8 mouse cellular contexts compared by ENCODE assay signal in genomic region chr3:51342152-51342551, GRCm38 (mm10). TPM values are rescaled to one million over a fixed set of nuclear protein-coding genes. Genes with fewer than 3 reads are reported as not detected.
DNase-seq lines count a peak whose midpoint lies in the region; ATAC-seq and TF ChIP-seq lines count a peak whose summit lies in the region.

No protein-coding gene starts in this region.

- peak overlapping the region; percentile 69 for H3K27ac ChIP-seq in left cerebral cortex, adult 2 months
- H3K27ac ChIP-seq in embryonic facial prominence, embryonic 10.5 days (replicated peaks): peak overlapping the region; percentile 98
- peak overlapping the region; percentile 97 for H3K27ac ChIP-seq in intestine, embryonic 15.5 days
- H3K27ac ChIP-seq in neural tube, embryonic 13.5 days (replicated peaks): peak overlapping the region; percentile 100

- intact Hi-C loops in left cerebral cortex, adult 2 months (cut with DNase I): no loop called here

- H3K9me3 ChIP-seq in embryonic facial prominence, embryonic 10.5 days: no peaks in the 10 kb centered on the region
- no peaks in the 10 kb centered on the region for H3K9me3 ChIP-seq in intestine, embryonic 15.5 days
- H3K9me3 ChIP-seq in neural tube, embryonic 13.5 days: no peaks in the 10 kb centered on the region

- 12% methylated on average over 9 of the region's 9 CpGs for WGBS in embryonic facial prominence, embryonic 10.5 days
- 6% methylated on average over 9 of the region's 9 CpGs for WGBS in intestine, embryonic 15.5 days
- WGBS in neural tube, embryonic 13.5 days: 8% methylated on average over 9 of the region's 9 CpGs

- H3K4me1 ChIP-seq in embryonic facial prominence, embryonic 10.5 days: 0 out of 2 replicates have a peak, but pooled peaks cover 9% of the 10 kb centered on the region
- H3K4me1 ChIP-seq in intestine, embryonic 15.5 days (replicated peaks): no peaks in the 10 kb centered on the region
- H3K4me1 ChIP-seq in neural tube, embryonic 13.5 days (replicated peaks): peaks cover 14% of the 10 kb centered on the region

- TF ChIP-seq CTCF in left cerebral cortex, adult 2 months (IDR thresholded peaks at IDR 0.05): no peak

- H3K27me3 ChIP-seq in embryonic facial prominence, embryonic 10.5 days (replicated peaks; ENCODE audit: low read depth, poor library complexity, severe bottlenecking): no peaks in the 10 kb centered on the region
- H3K27me3 ChIP-seq in intestine, embryonic 15.5 days (replicated peaks): no peaks in the 10 kb centered on the region
- no peaks in the 10 kb centered on the region for H3K27me3 ChIP-seq in neural tube, embryonic 13.5 days

- H3K4me3 ChIP-seq in left cerebral cortex, adult 2 months: peak overlapping the region; percentile 95
- H3K4me3 ChIP-seq in embryonic facial prominence, embryonic 10.5 days: peak overlapping the region; percentile 99
- peak overlapping the region; percentile 93 for H3K4me3 ChIP-seq in intestine, embryonic 15.5 days (replicated peaks)
- peak overlapping the region; percentile 87 for H3K4me3 ChIP-seq in neural tube, embryonic 13.5 days

- peak overlapping the region; percentile 86 for H3K9ac ChIP-seq in intestine, embryonic 15.5 days
- H3K9ac ChIP-seq in neural tube, embryonic 13.5 days: peak overlapping the region; percentile 89

- H3K4me2 ChIP-seq in intestine, embryonic 15.5 days (replicated peaks): peak overlapping the region; percentile 94
- peak overlapping the region; percentile 80 for H3K4me2 ChIP-seq in neural tube, embryonic 13.5 days

- DNase-seq in left cerebral cortex, adult 2 months (ENCODE audit: extremely low spot score in 1 of 2, low spot score in 2 of 2): no peak
- DNase-seq in left cerebral cortex, adult 11 months (ENCODE audit: low spot score): no peak
- DNase-seq in embryonic facial prominence, embryonic 10.5 days (ENCODE audit: low spot score): no peak
- no peak for DNase-seq in yolk sac, embryonic 10.5 days (ENCODE audit: low spot score)
- DNase-seq in T-cell, adult 2 months (ENCODE audit: low spot score): no peak
- DNase-seq in embryo, embryonic 11 days: no peak

- ATAC-seq in intestine, embryonic 15.5 days: no peak
- ATAC-seq in neural tube, embryonic 13.5 days (ENCODE audit: low read depth): no peak

- H3K36me3 ChIP-seq in embryonic facial prominence, embryonic 10.5 days (replicated peaks): no peaks in the 10 kb centered on the region
- H3K36me3 ChIP-seq in intestine, embryonic 15.5 days: no peaks in the 10 kb centered on the region
- no peaks in the 10 kb centered on the region for H3K36me3 ChIP-seq in neural tube, embryonic 13.5 days

RNA-seq across cellular contexts. Expression of gene Elf2, which starts 1.7 kb away (rescaled TPM):
- 10 to 100 TPM; 48.5 to 51.8 TPM for total RNA-seq in left cerebral cortex, adult 2 months (2021)
- polyA plus RNA-seq in embryonic facial prominence, embryonic 10.5 days (2016; fragmentation: Nextera tagmentation; extraction: Ambion mirVana): 42.0 and 49.2 TPM in 2 replicates
- polyA plus RNA-seq in intestine, embryonic 15.5 days (2015; fragmentation: Nextera tagmentation; extraction: Ambion mirVana): 62.8 and 65.4 TPM in 2 replicates
- 39.1 and 46.4 TPM in 2 replicates for polyA plus RNA-seq in neural tube, embryonic 13.5 days (2015; fragmentation: Nextera tagmentation; extraction: Ambion mirVana)

RNA-seq across cellular contexts. Expression of gene Mgarp, which starts 54.4 kb away (rescaled TPM):
- total RNA-seq in left cerebral cortex, adult 2 months (2021): not detected
- 8.0 and 8.7 TPM in 2 replicates for polyA plus RNA-seq in embryonic facial prominence, embryonic 10.5 days (2016; fragmentation: Nextera tagmentation; extraction: Ambion mirVana)
- polyA plus RNA-seq in intestine, embryonic 15.5 days (2015; fragmentation: Nextera tagmentation; extraction: Ambion mirVana): 4.0 and 7.5 TPM in 2 replicates
- 0.28 and 1.7 TPM in 2 replicates for polyA plus RNA-seq in neural tube, embryonic 13.5 days (2015; fragmentation: Nextera tagmentation; extraction: Ambion mirVana)
